29 mouse cellular contexts compared by ENCODE assay signal in the genomic region with DNA sequence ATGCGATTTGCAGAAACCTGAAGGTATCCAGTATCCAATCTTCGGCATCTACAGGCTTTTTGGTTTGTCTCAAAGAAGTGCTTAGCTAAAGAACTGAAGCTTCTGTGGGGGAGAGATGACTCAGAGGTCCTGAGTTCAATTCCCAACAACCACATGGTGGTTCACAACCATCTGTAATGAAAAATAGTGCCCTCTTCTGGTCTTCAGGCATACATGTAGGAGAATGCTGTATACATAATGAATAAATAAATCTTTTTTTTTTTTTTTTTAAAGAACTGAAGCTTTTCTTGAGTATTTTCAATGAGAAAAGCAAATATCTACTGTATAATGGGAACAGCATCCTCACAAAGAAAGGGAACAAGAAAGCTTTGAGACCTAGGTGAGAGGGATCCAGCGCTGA. TPM values are rescaled to one million over a fixed set of nuclear protein-coding genes. Genes with fewer than 3 reads are reported as not detected.
DNase-seq lines count a peak whose midpoint lies in the region; TF ChIP-seq lines count a peak whose summit lies in the region.
"Had no signal": no experiment of that assay in that cellular context is flagged by ENCODE, and none has a peak within 500 bp of the region (broad histone marks: within the 10 kb centered on the region; RNA-seq: fewer than 3 reads in every experiment).

No protein-coding gene starts in this region.

- in situ Hi-C loops in CH12.LX (cut with MboI; ENCODE audit: low pct_ligation_motif_present, low pct_unique_long_range_greater_than_20kb, low sequenced_read_pairs): no loop called here

- H3K27ac ChIP-seq in layer of hippocampus, adult 2 months: no peak overlapping the region
- no peak overlapping the region for H3K27ac ChIP-seq in CH12.LX (ENCODE audit: insufficient read depth, low read depth)
- no peak overlapping the region for H3K27ac ChIP-seq in midbrain, embryonic 10.5 days (replicated peaks)
- H3K27ac ChIP-seq: embryonic facial prominence, embryonic 10.5 days; embryonic facial prominence, embryonic 15.5 days; forebrain, embryonic 12.5 days; hindbrain, embryonic 13.5 days; kidney, embryonic 15.5 days; limb, embryonic 12.5 days; liver, embryonic 15.5 days; lung, embryonic 15.5 days; midbrain, embryonic 13.5 days; stomach, embryonic 15.5 days had no signal

- H3K4me2 ChIP-seq in CH12.LX (ENCODE audit: insufficient read depth, low read depth, poor library complexity, severe bottlenecking): no peak overlapping the region
- H3K4me2 ChIP-seq: embryonic facial prominence, embryonic 15.5 days; forebrain, embryonic 12.5 days; heart, embryonic 12.5 days; hindbrain, embryonic 13.5 days; kidney, embryonic 15.5 days; limb, embryonic 12.5 days; liver, embryonic 15.5 days; lung, embryonic 15.5 days; midbrain, embryonic 13.5 days; stomach, embryonic 15.5 days had no signal

- H3K9me3 ChIP-seq in CH12.LX (replicated peaks; ENCODE audit: low read length): no peaks in the 10 kb centered on the region
- H3K9me3 ChIP-seq in midbrain, embryonic 10.5 days (replicated peaks): no peaks in the 10 kb centered on the region
- H3K9me3 ChIP-seq: embryonic facial prominence, embryonic 10.5 days; embryonic facial prominence, embryonic 15.5 days; forebrain, embryonic 12.5 days; heart, embryonic 12.5 days; hindbrain, embryonic 13.5 days; kidney, embryonic 15.5 days; limb, embryonic 12.5 days; liver, embryonic 15.5 days; lung, embryonic 15.5 days; midbrain, embryonic 13.5 days; stomach, embryonic 15.5 days had no signal

- no peak overlapping the region for H3K4me3 ChIP-seq in layer of hippocampus, adult 2 months
- H3K4me3 ChIP-seq in CH12.LX (replicated peaks in 1 of 3; ENCODE audit: low read depth in 2 of 3, low read length in 2 of 3, poor library complexity in 1 of 3): no peak overlapping the region
- H3K4me3 ChIP-seq in midbrain, embryonic 10.5 days: no peak overlapping the region
- H3K4me3 ChIP-seq: embryonic facial prominence, embryonic 10.5 days; embryonic facial prominence, embryonic 15.5 days; forebrain, embryonic 12.5 days; heart, embryonic 12.5 days; hindbrain, embryonic 13.5 days; kidney, embryonic 15.5 days; limb, embryonic 12.5 days; liver, embryonic 15.5 days; lung, embryonic 15.5 days; midbrain, embryonic 13.5 days; stomach, embryonic 15.5 days had no signal

- peaks cover 15 to 25% of the 10 kb centered on the region in 2 experiments for H3K36me3 ChIP-seq in CH12.LX (replicated peaks in 1 of 2; ENCODE audit: control insufficient read depth in 1 of 2, insufficient read depth in 1 of 2, low read length in 1 of 2)
- peaks cover 90% of the 10 kb centered on the region for H3K36me3 ChIP-seq in midbrain, embryonic 10.5 days

- no peak for TF ChIP-seq RAD21 in CH12.LX (IDR thresholded peaks at IDR 0.05; ENCODE audit: low read depth, low read length)

- dilution Hi-C loops in CH12.LX (cut with MboI; ENCODE audit: extremely low pct_ligation_motif_present, extremely low pct_unique_long_range_greater_than_20kb, low sequenced_read_pairs): no loop called here

- H3K79me2 ChIP-seq in CH12.LX (replicated peaks; ENCODE audit: control insufficient read depth, extremely low read depth, insufficient read depth, poor library complexity, severe bottlenecking): peaks cover 5% of the 10 kb centered on the region; the same call in 1 of the 2 replicates

- TF ChIP-seq CTCF in layer of hippocampus, adult 2 months (conservative IDR thresholded peaks at IDR 0.05): peak; percentile 53
- TF ChIP-seq CTCF in CH12.LX (conservative IDR thresholded peaks at IDR 0.05 in 1 of 2, IDR thresholded peaks at IDR 0.05 in 1 of 2; ENCODE audit: low read depth in 2 of 2, low read length in 2 of 2): peak in 1 of 2 experiments; percentile 35; a peak in 1 of 4 replicates

- no peak for TF ChIP-seq EP300 in CH12.LX (IDR thresholded peaks at IDR 0.05; ENCODE audit: low read length)

- H3K27me3 ChIP-seq in CH12.LX (replicated peaks): no peaks in the 10 kb centered on the region
- no peaks in the 10 kb centered on the region for H3K27me3 ChIP-seq in midbrain, embryonic 10.5 days (ENCODE audit: low read depth, poor library complexity, severe bottlenecking)
- H3K27me3 ChIP-seq: embryonic facial prominence, embryonic 15.5 days; forebrain, embryonic 12.5 days; heart, embryonic 12.5 days; hindbrain, embryonic 13.5 days; kidney, embryonic 15.5 days; limb, embryonic 12.5 days; liver, embryonic 15.5 days; lung, embryonic 15.5 days; midbrain, embryonic 13.5 days; stomach, embryonic 15.5 days had no signal

- peaks cover 0 to 5% of the 10 kb centered on the region in 2 experiments; a peak in 1 of 4 replicates for H3K4me1 ChIP-seq in CH12.LX (ENCODE audit: control insufficient read depth in 1 of 2, insufficient read depth in 2 of 2)
- H3K4me1 ChIP-seq in midbrain, embryonic 10.5 days: no peaks in the 10 kb centered on the region
- H3K4me1 ChIP-seq: embryonic facial prominence, embryonic 10.5 days; embryonic facial prominence, embryonic 15.5 days; forebrain, embryonic 12.5 days; hindbrain, embryonic 13.5 days; kidney, embryonic 15.5 days; limb, embryonic 12.5 days; lung, embryonic 15.5 days; stomach, embryonic 15.5 days had no signal

- over 99% methylated on average over 3 of the region's 3 CpGs for WGBS in midbrain, embryonic 10.5 days

- DNase-seq in layer of hippocampus, adult 2 months (ENCODE audit: low spot score in 2 of 2): no peak
- DNase-seq in layer of hippocampus, postnatal 10 days (ENCODE audit: low spot score in 2 of 2): no peak
- DNase-seq in 416B (ENCODE audit: low read depth) (peak; percentile 31), CH12.LX (ENCODE audit: extremely low read depth) (no peak)
- peak; percentile 37 for DNase-seq in induced T-regulatory cell, adult 2 months (ENCODE audit: low read depth)
- DNase-seq in midbrain, embryonic 10.5 days (ENCODE audit: low spot score): no peak
- DNase-seq in adrenal gland, adult (ENCODE audit: inconsistent age in 2 of 2, low spot score in 1 of 2): no peak
- DNase-seq: adrenal gland, postnatal 36 days; cerebellum, adult 18-20 months; cerebellum, postnatal 10 days; gastrocnemius, postnatal 25 days; heart, adult 18-20 months; heart, postnatal 4 days; kidney, adult 18-20 months; kidney, postnatal 36 days; lung, postnatal 36 days; thymus, adult 18-20 months; thymus, postnatal 4 days had no signal

- TF ChIP-seq POLR2A in CH12.LX (IDR thresholded peaks at IDR 0.05; ENCODE audit: low read depth, low read length): no peak

- no peak overlapping the region for H3K9ac ChIP-seq in CH12.LX (ENCODE audit: insufficient read depth, low read depth)
- H3K9ac ChIP-seq: embryonic facial prominence, embryonic 15.5 days; forebrain, embryonic 12.5 days; heart, embryonic 12.5 days; hindbrain, embryonic 13.5 days; kidney, embryonic 15.5 days; limb, embryonic 12.5 days; liver, embryonic 15.5 days; lung, embryonic 15.5 days; midbrain, embryonic 13.5 days; stomach, embryonic 15.5 days had no signal

TF ChIP-seq in CH12.LX, 34 proteins besides CTCF, POLR2A, EP300 and RAD21:
- TF ChIP-seq IRF4 (IDR thresholded peaks at IDR 0.05; ENCODE audit: low read depth, low read length) (no peak), USF1 (IDR thresholded peaks at IDR 0.05; ENCODE audit: low read depth, low read length) (no peak), MXI1 (IDR thresholded peaks at IDR 0.05; ENCODE audit: low read depth, low read length) (no peak), ZNF384 (IDR thresholded peaks at IDR 0.05; ENCODE audit: low read depth, low read length) (0 out of 2 replicates have a peak, but pooled peaks have one; percentile 15), E2F4 (IDR thresholded peaks at IDR 0.05; ENCODE audit: insufficient replicate concordance, low read depth, low read length) (no peak), MEF2A (IDR thresholded peaks at IDR 0.05; ENCODE audit: borderline replicate concordance, low read depth, low read length) (no peak)

RNA-seq across cellular contexts. Expression of a gene that starts 49.1 kb away (rescaled TPM):
- 100 to 1,000 TPM; 125 to 131 TPM for total RNA-seq in layer of hippocampus, adult 2 months (2021)
- 100 to 1,000 TPM; 153 to 156 TPM for total RNA-seq in layer of hippocampus, postnatal 10 days (2021)
- total RNA-seq in CH12.LX (2012; rRNA removed): 13.8 and 14.6 TPM in 2 replicates
- total RNA-seq in CH12.LX (2014; rRNA removed): 11.2 and 11.8 TPM in 2 replicates
- 12.6 and 13.0 TPM in 2 replicates for polyA plus RNA-seq in CH12.LX (2012; ENCODE audit: insufficient read length, low read depth)
- 70.7 and 72.9 TPM in 2 replicates for polyA plus RNA-seq in midbrain, embryonic 10.5 days (2016; fragmentation: Nextera tagmentation; extraction: Ambion mirVana)

Comparison
In these comparisons a context has a peak if more than half of its experiments do, and no peak if none do; other contexts are left out.
1. DNase-seq: peak in 416B (single experiment) and induced T-regulatory cell, adult 2 months (single experiment); none in layer of hippocampus, adult 2 months (0 of 2), layer of hippocampus, postnatal 10 days (0 of 2), CH12.LX (single experiment), midbrain, embryonic 10.5 days (single experiment) and adrenal gland, adult (0 of 2).
2. RNA of a gene that starts 49.1 kb away (total RNA-seq): 153 to 156 TPM in layer of hippocampus, postnatal 10 days and 125 to 131 TPM in layer of hippocampus, adult 2 months; 11.2 to 14.6 TPM in CH12.LX; every median in the first group is over 4 times any median in the second.